Mouse (Mus musculus): ENCODE data around the gene Rassf5.
A peak's percentile ranks its signal among the peaks of the same experiment; 100 is the strongest.

Gene Rassf5

GRCm38 (mm10) chr1:131245089-131245856, at the start of gene Rassf5:
Rassf5 (minus strand) TSS chr1:131245258.
- DNase-seq = peak; percentile 76

GRCm38 (mm10) chr1:131293922-131294250, 48.8 kb upstream of the Rassf5 start:
- no peak for DNase-seq

- DNase-seq = no peak
Measured at GRCm38 (mm10) chr1:131293221-131293921, 48.3 kb upstream of the Rassf5 start.

GRCm38 (mm10) chr1:131290648-131291047, 45.6 kb upstream of the Rassf5 start:
- DNase-seq = peak; percentile 72

- DNase-seq = no peak
Measured at GRCm38 (mm10) chr1:131288938-131289337, 43.9 kb upstream of the Rassf5 start.

GRCm38 (mm10) chr1:131287267-131287666, 42.2 kb upstream of the Rassf5 start:
- no peak for DNase-seq

- DNase-seq = no peak
Measured at GRCm38 (mm10) chr1:131286803-131287202, 41.7 kb upstream of the Rassf5 start.

- DNase-seq = no peak
Measured at GRCm38 (mm10) chr1:131284616-131285015, 39.6 kb upstream of the Rassf5 start.

GRCm38 (mm10) chr1:131284167-131284566, 39.1 kb upstream of the Rassf5 start:
- DNase-seq = peak; percentile 24

- DNase-seq = no peak
Measured at GRCm38 (mm10) chr1:131281731-131282130, 36.7 kb upstream of the Rassf5 start.

- DNase-seq = no peak
Measured at GRCm38 (mm10) chr1:131280280-131280679, 35.2 kb upstream of the Rassf5 start.

- no peak for DNase-seq
Measured at GRCm38 (mm10) chr1:131279456-131279776, 34.4 kb upstream of the Rassf5 start, which contains the start of gene Ikbke. Ikbke (minus strand) TSS chr1:131279606.

- DNase-seq = no peak
Measured at GRCm38 (mm10) chr1:131278606-131279455, 33.8 kb upstream of the Rassf5 start.

GRCm38 (mm10) chr1:131276831-131277230, 31.8 kb upstream of the Rassf5 start:
- DNase-seq = no peak

GRCm38 (mm10) chr1:131275577-131275976, 30.5 kb upstream of the Rassf5 start:
- DNase-seq = no peak

- DNase-seq = no peak
Measured at GRCm38 (mm10) chr1:131274725-131275539, 29.9 kb upstream of the Rassf5 start.

GRCm38 (mm10) chr1:131269797-131270578, 24.9 kb upstream of the Rassf5 start:
- peak; percentile 87 for DNase-seq

- no peak for DNase-seq
Measured at GRCm38 (mm10) chr1:131268776-131269175, 23.7 kb upstream of the Rassf5 start.

GRCm38 (mm10) chr1:131263905-131264304, 18.8 kb upstream of the Rassf5 start:
- DNase-seq = no peak

- DNase-seq = peak; percentile 81
Measured at GRCm38 (mm10) chr1:131260309-131260656, 15.2 kb upstream of the Rassf5 start.

GRCm38 (mm10) chr1:131259632-131260308, 14.7 kb upstream of the Rassf5 start:
- no peak for DNase-seq

Measured in retina, postnatal 1 day (tissue).